21 mouse cellular contexts compared by ENCODE assay signal in genomic region chr4:98581456-98581855, GRCm38 (mm10).
"Had no signal": no experiment of that assay in that cellular context is flagged by ENCODE, and none has a peak within 500 bp of the region (broad histone marks: within the 10 kb centered on the region; RNA-seq: fewer than 3 reads in every experiment).

No protein-coding gene starts in this region.

- H3K9me3 ChIP-seq: limb, embryonic 12.5 days; limb, embryonic 15.5 days; stomach, embryonic 15.5 days had no signal

- H3K4me3 ChIP-seq: left cerebral cortex, adult 2 months; limb, embryonic 12.5 days; limb, embryonic 15.5 days; stomach, embryonic 15.5 days had no signal

- H3K36me3 ChIP-seq: limb, embryonic 12.5 days; limb, embryonic 15.5 days; stomach, embryonic 15.5 days had no signal

- H3K9ac ChIP-seq: limb, embryonic 12.5 days; limb, embryonic 15.5 days; liver, embryonic 14.5 days; liver, postnatal 0 days; lung, embryonic 14.5 days; stomach, embryonic 15.5 days had no signal

- H3K27me3 ChIP-seq: limb, embryonic 12.5 days; limb, embryonic 15.5 days; stomach, embryonic 15.5 days had no signal

- ATAC-seq: liver, postnatal 0 days; lung, postnatal 0 days had no signal

- H3K4me2 ChIP-seq: limb, embryonic 12.5 days; limb, embryonic 15.5 days; liver, embryonic 11.5 days; lung, embryonic 14.5 days; stomach, embryonic 15.5 days had no signal

- H3K4me1 ChIP-seq: limb, embryonic 12.5 days; limb, embryonic 15.5 days; stomach, embryonic 15.5 days had no signal

- DNase-seq: kidney, adult 18-20 months; kidney, adult 9 months; kidney, postnatal 14 days; kidney, postnatal 4 days; layer of hippocampus, postnatal 36 days; left cerebral cortex, postnatal 4 days; liver, postnatal 0 days; lung, embryonic 14.5 days; midbrain, embryonic 14.5 days; retina, postnatal 1 day; right cerebral cortex, postnatal 25 days; spleen, adult 18-20 months; thymus, postnatal 25 days had no signal

- H3K27ac ChIP-seq: left cerebral cortex, adult 2 months; limb, embryonic 12.5 days; limb, embryonic 15.5 days; liver, embryonic 14.5 days; macrophage; stomach, embryonic 15.5 days had no signal
